Mouse (Mus musculus) gastrocnemius, adult 2 months (tissue): ENCODE measurements at regions not wholly inside any gene's neighbourhood (a gene's known extent, or its start where the extent isn't known, plus 50 kb on each side); places are given as distances from the start of the nearest gene placed in this dataset.

Source experiments
- DNase-seq: peaks from one replicate; pipeline ENCODE4 v3.0.0; 2022
- H3K27ac ChIP-seq: fragments of 200-600 bp; 2 replicates; pipeline ENCODE4 v1.8.1; 2022; ENCODE audit warnings: mild to moderate bottlenecking
- H3K4me3 ChIP-seq: fragments of 200-600 bp; 2 replicates; pipeline ENCODE4 v1.8.1; 2022; ENCODE audit warnings: mild to moderate bottlenecking, moderate library complexity
- CTCF ChIP-seq: fragments of 200-600 bp; IDR thresholded peaks from 2 replicates; pipeline ENCODE4 v1.8.1; 2022; ENCODE audit warnings: antibody characterized with exemption, mild to moderate bottlenecking, moderate library complexity
- intact Hi-C: fragments of 180-260 bp; cut with DNase I; formaldehyde crosslinking; loops from one replicate; pipeline ENCODE4 v1.15.1; 2025

DNA sequence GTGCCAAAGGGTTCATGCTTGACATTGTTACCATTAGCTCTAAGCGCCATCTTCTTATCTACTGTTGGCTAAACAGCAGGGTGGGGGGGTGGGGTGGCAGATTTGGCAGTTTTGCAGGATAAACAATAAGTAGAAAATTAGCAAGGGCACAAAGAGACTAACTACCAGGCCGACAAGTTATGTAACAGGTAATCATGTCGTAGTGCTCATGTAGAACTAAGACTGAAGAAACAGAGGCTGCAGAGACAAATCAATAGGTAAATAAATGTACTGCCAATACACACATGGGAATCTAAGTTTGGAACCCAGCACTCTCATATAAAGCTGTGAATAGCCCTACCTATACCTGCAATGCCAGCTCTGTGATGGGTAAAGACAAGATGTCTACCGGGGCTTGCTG, 225.1 kb downstream of the Lipi start:
- no peak for TF ChIP-seq CTCF

GRCm38 (mm10) chr16:75353394-75353793, 232.5 kb downstream of the Lipi start:
- no peak overlapping the region for H3K27ac ChIP-seq
- H3K4me3 ChIP-seq = no peak overlapping the region
- intact Hi-C loops = no loop called here
- no peak for DNase-seq
- no peak for TF ChIP-seq CTCF

More for the DNA sequence above, 225.1 kb downstream of the Lipi start:
- Histone ChIP-seq H3K4me3 (no peak overlapping the region), H3K27ac (no peak overlapping the region)
- intact Hi-C loops = no loop called here
- no peak for DNase-seq

- no peak for TF ChIP-seq CTCF
- intact Hi-C loops = loop anchor here (5.0 kb wide), 1 partner anchor 1558 kb away; no protein-coding TSS in a partner anchor
- DNase-seq = no peak
- no peak overlapping the region for H3K27ac ChIP-seq
- H3K4me3 ChIP-seq = no peak overlapping the region
These were observed 241.5 kb downstream of the Lipi start for GRCm38 (mm10) chr16:75344201-75344927.

DNA sequence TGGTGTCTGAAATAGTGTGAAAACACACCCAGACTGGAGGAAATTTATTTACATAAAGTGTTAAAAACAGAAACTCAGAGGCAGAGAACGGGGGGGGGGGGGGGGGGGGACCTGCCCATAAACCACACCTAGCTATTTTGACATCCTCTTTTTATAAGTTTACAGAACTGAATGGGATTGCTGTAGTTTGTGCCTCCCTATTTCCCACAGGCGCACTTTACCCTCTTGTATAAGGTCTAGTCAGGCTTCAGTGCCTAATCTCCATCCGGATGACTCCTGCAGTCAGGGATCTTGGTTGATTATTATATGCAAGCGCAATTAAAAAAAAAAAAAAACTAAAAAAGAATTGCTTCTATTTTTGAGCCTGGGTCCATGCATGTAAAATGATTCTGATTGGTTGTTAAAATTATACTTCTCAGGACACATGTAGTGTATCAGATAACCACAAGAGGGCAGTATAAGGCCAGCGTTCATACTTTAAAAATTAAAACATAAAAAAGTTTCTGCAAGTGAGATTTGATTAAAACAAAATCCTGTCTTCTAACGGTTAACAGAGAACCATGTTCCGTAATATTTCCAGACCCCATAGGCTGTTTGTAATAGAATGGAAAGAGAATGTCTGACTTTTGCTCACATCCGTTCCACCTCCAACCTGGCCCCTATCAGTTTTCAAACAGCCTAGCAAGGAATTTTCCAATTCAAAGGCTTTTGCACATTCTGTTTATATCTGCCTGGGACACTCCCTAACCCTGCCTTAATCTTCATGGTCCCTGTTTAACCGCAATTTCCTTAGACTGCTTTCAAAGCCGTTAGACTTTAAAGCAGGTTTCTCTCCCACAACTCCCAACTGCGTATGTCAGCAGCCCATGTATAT, 242.6 kb downstream of the Lipi start:
- peak; percentile 75 for TF ChIP-seq CTCF
- DNase-seq = no peak
- H3K27ac ChIP-seq = no peak overlapping the region
- intact Hi-C loops = loop anchor here (5.0 kb wide), 1 partner anchor 1559 kb away; no protein-coding TSS in a partner anchor
- H3K4me3 ChIP-seq = peak overlapping the region; percentile 50

DNA sequence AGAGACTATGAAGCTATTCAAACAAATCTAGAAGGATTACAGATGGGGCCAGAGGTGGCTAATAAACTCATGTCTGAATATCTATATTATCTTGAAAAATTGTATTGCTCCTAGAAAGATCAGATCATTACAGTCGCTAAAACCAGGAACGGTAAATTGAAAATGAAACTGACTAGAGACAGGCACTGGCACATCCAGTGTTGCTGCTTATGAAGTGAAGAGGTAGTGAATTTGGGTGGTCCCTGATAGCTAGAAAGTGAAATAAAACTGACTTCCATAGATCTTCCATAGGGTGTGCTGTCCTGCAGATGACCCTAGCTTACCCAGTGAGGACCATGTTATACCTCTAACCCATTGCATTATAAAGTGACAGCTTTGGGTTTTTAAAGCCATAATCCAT, 251.6 kb downstream of the Lipi start:
- intact Hi-C loops = no loop called here

DNA sequence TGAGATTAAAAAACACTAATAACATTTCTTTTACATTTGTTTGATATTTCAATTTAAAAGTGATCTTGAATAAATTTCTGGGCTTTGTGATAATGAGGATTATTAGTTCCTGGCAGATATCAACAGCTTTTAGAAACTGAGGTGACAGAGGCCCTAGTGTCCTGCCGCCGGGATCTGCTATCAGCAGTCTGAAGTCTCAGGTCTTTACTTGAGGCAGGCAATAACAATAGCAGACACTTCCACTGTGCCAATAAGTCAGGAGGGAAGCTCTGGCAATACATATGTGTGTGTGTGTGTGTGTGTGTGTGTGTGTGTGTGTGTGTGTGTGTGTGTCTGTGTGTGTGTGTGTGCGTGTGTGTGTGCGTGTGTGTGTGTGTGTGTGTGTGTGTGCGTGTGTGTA, 252.1 kb downstream of the Lipi start:
- H3K27ac ChIP-seq = no peak overlapping the region
- no peak overlapping the region for H3K4me3 ChIP-seq
- intact Hi-C loops = no loop called here
- no peak for TF ChIP-seq CTCF
- DNase-seq = no peak

More for the DNA sequence above, 251.6 kb downstream of the Lipi start:
- no peak for TF ChIP-seq CTCF
- Histone ChIP-seq H3K27ac (no peak overlapping the region), H3K4me3 (no peak overlapping the region)
- no peak for DNase-seq

GRCm38 (mm10) chr16:75332853-75333252, 253.0 kb downstream of the Lipi start:
- no peak for TF ChIP-seq CTCF
- DNase-seq = no peak
- intact Hi-C loops = no loop called here
- H3K4me3 ChIP-seq = no peak overlapping the region
- no peak overlapping the region for H3K27ac ChIP-seq

- DNase-seq = no peak
- intact Hi-C loops = no loop called here
- TF ChIP-seq CTCF = no peak
- Histone ChIP-seq H3K4me3 (no peak overlapping the region), H3K27ac (no peak overlapping the region)
These were observed 260.6 kb downstream of the Lipi start for GRCm38 (mm10) chr16:75325296-75325695.

DNA sequence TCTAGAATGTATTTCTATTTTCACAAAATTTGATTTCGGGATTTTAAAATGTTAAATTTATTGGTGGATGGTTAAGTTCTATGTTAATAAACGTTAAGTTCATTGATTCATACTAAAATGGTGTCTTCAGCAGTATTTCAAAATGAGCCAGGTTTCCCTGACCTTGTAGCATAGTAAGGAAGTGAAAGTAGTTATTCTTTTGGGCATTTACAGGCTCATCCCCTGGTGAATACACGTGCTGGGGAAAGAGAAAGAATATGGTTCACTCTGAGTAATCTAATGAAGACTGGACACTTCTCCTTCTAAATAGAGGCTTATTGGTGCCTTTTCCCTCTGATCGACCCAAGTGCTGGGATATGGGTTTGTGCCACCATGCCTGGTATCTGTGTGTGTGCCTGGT, 281.1 kb downstream of the Lipi start:
- TF ChIP-seq CTCF = no peak
- H3K4me3 ChIP-seq = no peak overlapping the region
- intact Hi-C loops = no loop called here
- H3K27ac ChIP-seq = no peak overlapping the region
- DNase-seq = no peak

GRCm38 (mm10) chr16:75297416-75297815, 288.4 kb downstream of the Lipi start:
- TF ChIP-seq CTCF = no peak
- intact Hi-C loops = no loop called here
- Histone ChIP-seq H3K27ac (no peak overlapping the region), H3K4me3 (no peak overlapping the region)
- DNase-seq = no peak

DNA sequence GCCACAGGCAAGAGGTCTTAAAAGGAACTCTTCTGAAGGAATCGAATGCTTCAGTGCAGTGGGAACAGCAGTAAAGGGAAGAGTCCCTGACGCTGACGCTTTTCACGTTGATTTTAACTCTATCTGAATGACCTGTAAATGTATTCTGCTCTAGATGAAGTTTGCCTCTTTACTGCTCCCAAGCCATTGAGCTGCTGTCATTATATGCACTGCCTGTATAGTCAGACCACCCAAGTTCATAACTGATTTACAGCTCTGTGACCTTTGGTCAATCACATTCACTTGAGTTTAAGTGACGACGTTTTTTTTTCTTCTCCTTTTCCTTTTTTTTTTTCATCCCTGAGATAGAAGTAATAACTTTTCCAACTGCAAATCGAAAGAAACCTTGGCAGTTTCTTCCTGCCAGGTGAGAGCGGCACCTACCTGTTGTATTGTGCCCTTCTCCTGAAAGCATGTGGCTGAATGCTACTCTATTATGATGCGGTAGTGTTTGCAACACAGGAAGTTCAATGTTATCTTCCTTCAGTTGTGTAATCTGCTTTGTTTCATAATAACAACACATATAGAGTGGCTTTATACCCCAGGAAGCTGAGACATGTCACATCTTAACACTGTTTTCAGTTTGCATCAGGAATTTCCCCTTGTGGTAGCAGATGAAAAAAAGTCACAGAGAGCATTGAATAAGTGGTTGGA, 293.0 kb downstream of the Lipi start:
- Histone ChIP-seq H3K4me3 (no peak overlapping the region), H3K27ac (no peak overlapping the region)
- intact Hi-C loops = no loop called here
- TF ChIP-seq CTCF = no peak
- no peak for DNase-seq

- Histone ChIP-seq H3K27ac (no peak overlapping the region), H3K4me3 (no peak overlapping the region)
- intact Hi-C loops = no loop called here
- no peak for DNase-seq
- peak; percentile 30; the same call in 1 of the 2 replicates for TF ChIP-seq CTCF
These were observed 294.7 kb downstream of the Lipi start for GRCm38 (mm10) chr16:75291194-75291593.

- H3K4me3 ChIP-seq = no peak overlapping the region
- no peak overlapping the region for H3K27ac ChIP-seq
- intact Hi-C loops = no loop called here
- TF ChIP-seq CTCF = no peak
- DNase-seq = no peak
These were observed 298.7 kb downstream of the Lipi start for GRCm38 (mm10) chr16:75287150-75287549.
